7 mouse cellular contexts compared by ENCODE assay signal in genomic region chr6:4601297-4601931, GRCm38 (mm10). TPM values are rescaled to one million over a fixed set of nuclear protein-coding genes. Genes with fewer than 3 reads are reported as not detected.
DNase-seq lines count a peak whose midpoint lies in the region; ATAC-seq and TF ChIP-seq lines count a peak whose summit lies in the region.

No protein-coding gene starts in this region.

- H3K27ac ChIP-seq in embryonic facial prominence, embryonic 12.5 days: peak overlapping the region; percentile 97
- H3K27ac ChIP-seq in heart, embryonic 14.5 days (replicated peaks in 1 of 2; ENCODE audit: control insufficient read depth in 1 of 2, insufficient read depth in 1 of 2, low read depth in 2 of 2, low read length in 2 of 2): peak overlapping the region; percentile 93 to 95
- H3K27ac ChIP-seq in small intestine, adult 2 months (ENCODE audit: insufficient read depth, low read depth, low read length): 0 out of 2 replicates have a peak overlapping the region, but pooled peaks have one; percentile 3

- H3K4me1 ChIP-seq in G1E (ENCODE audit: insufficient read depth, low read depth, low read length): peaks cover 26% of the 10 kb centered on the region
- peaks cover 26% of the 10 kb centered on the region for H3K4me1 ChIP-seq in embryonic facial prominence, embryonic 12.5 days
- H3K4me1 ChIP-seq in heart, embryonic 14.5 days (ENCODE audit: control insufficient read depth in 2 of 2, insufficient read depth in 2 of 2, low read length in 2 of 2): peaks cover 5 to 20% of the 10 kb centered on the region in 2 experiments
- H3K4me1 ChIP-seq in small intestine, adult 2 months (ENCODE audit: control insufficient read depth, insufficient read depth, insufficient read length, low read length): peaks cover 3% of the 10 kb centered on the region; the same call in 1 of the 2 replicates

- peak overlapping the region; percentile 76 for H3K4me2 ChIP-seq in embryonic facial prominence, embryonic 12.5 days (replicated peaks)
- peak overlapping the region; percentile 81 for H3K4me2 ChIP-seq in heart, embryonic 14.5 days (ENCODE audit: low read length)

- no peak for ATAC-seq in G1E (ENCODE audit: extremely low read depth, insufficient number of reproducible peaks, low FRiP score, poor library complexity, severe bottlenecking)
- peak; percentile 45; the same call in 1 of the 2 replicates for ATAC-seq in embryonic facial prominence, embryonic 12.5 days (ENCODE audit: insufficient number of reproducible peaks, insufficient read depth, low FRiP score, low TSS enrichment)
- peak; percentile 71 for ATAC-seq in heart, embryonic 14.5 days (ENCODE audit: insufficient number of reproducible peaks, insufficient read depth, low FRiP score, low read depth)

- peak overlapping the region; percentile 86 for H3K4me3 ChIP-seq in G1E (ENCODE audit: low read depth, low read length)
- H3K4me3 ChIP-seq in embryonic facial prominence, embryonic 12.5 days: peak overlapping the region; percentile 73
- peak overlapping the region; percentile 84 for H3K4me3 ChIP-seq in heart, embryonic 14.5 days (ENCODE audit: control insufficient read depth in 1 of 2, insufficient read depth in 1 of 2, low read depth in 1 of 2, low read length in 2 of 2)
- H3K4me3 ChIP-seq in small intestine, adult 2 months (ENCODE audit: low read depth, low read length): peak overlapping the region; percentile 76

- peaks cover 11% of the 10 kb centered on the region for H3K36me3 ChIP-seq in G1E (replicated peaks)
- H3K36me3 ChIP-seq in embryonic facial prominence, embryonic 12.5 days: no peaks in the 10 kb centered on the region
- no peaks in the 10 kb centered on the region for H3K36me3 ChIP-seq in heart, embryonic 14.5 days (ENCODE audit: control insufficient read depth, insufficient read depth, low read length)
- H3K36me3 ChIP-seq in small intestine, adult 2 months (ENCODE audit: control insufficient read depth, insufficient read depth, low read length): no peaks in the 10 kb centered on the region

- no peaks in the 10 kb centered on the region for H3K9me3 ChIP-seq in G1E (replicated peaks)
- no peaks in the 10 kb centered on the region for H3K9me3 ChIP-seq in embryonic facial prominence, embryonic 12.5 days
- no peaks in the 10 kb centered on the region for H3K9me3 ChIP-seq in heart, embryonic 14.5 days (ENCODE audit: control insufficient read depth, low read length)

- TF ChIP-seq POLR2A in small intestine, adult 2 months (IDR thresholded peaks at IDR 0.05; ENCODE audit: low read depth, low read length): no peak

- 4% methylated on average over 42 of the region's 58 CpGs for WGBS in embryonic facial prominence, embryonic 12.5 days
- 5% methylated on average over 57 of the region's 58 CpGs for WGBS in heart, embryonic 14.5 days
- WGBS in small intestine, adult 2 months: 7% methylated on average over 52 of the region's 58 CpGs

- no peak for TF ChIP-seq CTCF in G1E (IDR thresholded peaks at IDR 0.05; ENCODE audit: low read depth, low read length)
- TF ChIP-seq CTCF in small intestine, adult 2 months (IDR thresholded peaks at IDR 0.05; ENCODE audit: extremely low read depth, insufficient read length, insufficient replicate concordance, low read depth, low read length): no peak

- H3K27me3 ChIP-seq in G1E (ENCODE audit: insufficient read depth, low read length): peaks cover 3% of the 10 kb centered on the region; the same call in 1 of the 2 replicates
- H3K27me3 ChIP-seq in embryonic facial prominence, embryonic 12.5 days: no peaks in the 10 kb centered on the region
- H3K27me3 ChIP-seq in heart, embryonic 14.5 days (ENCODE audit: control insufficient read depth, insufficient read depth, low read length): no peaks in the 10 kb centered on the region
- H3K27me3 ChIP-seq in small intestine, adult 2 months (ENCODE audit: control insufficient read depth, insufficient read depth, low read length): no peaks in the 10 kb centered on the region

- DNase-seq in G1E (ENCODE audit: low spot score): peak; percentile 68
- peak; percentile 54 for DNase-seq in adrenal gland, postnatal 14 days
- peak; percentile 46 for DNase-seq in kidney, postnatal 10 days
- peak; percentile 12 for DNase-seq in lung, postnatal 14 days

- peak overlapping the region; percentile 91 for H3K9ac ChIP-seq in embryonic facial prominence, embryonic 12.5 days
- H3K9ac ChIP-seq in heart, embryonic 14.5 days (ENCODE audit: low read length): peak overlapping the region; percentile 96

RNA-seq across cellular contexts. Expression of gene Casd1, which starts 0.8 kb away (rescaled TPM):
- total RNA-seq in G1E (2014; fragmentation: Nextera tagmentation) (32.0 and 35.0 TPM in 2 replicates), G1E (2017) (47.6 and 51.0 TPM in 2 replicates)
- polyA plus RNA-seq in G1E (2012): 8.9 and 10.9 TPM in 2 replicates
- 32.3 and 35.3 TPM in 2 replicates for total RNA-seq in adrenal gland, postnatal 14 days (2021)
- polyA plus RNA-seq in embryonic facial prominence, embryonic 12.5 days (2016; fragmentation: Nextera tagmentation; extraction: Ambion mirVana): 42.7 and 44.1 TPM in 2 replicates
- 37.6 and 40.3 TPM in 2 replicates for polyA plus RNA-seq in heart, embryonic 14.5 days (2014; fragmentation: Nextera tagmentation; extraction: Ambion mirVana)
- polyA plus RNA-seq in small intestine, adult 2 months (2012; rRNA removed): 4.5 and 4.9 TPM in 2 replicates

Comparison
In these comparisons a context has a peak if more than half of its experiments do, and no peak if none do; other contexts are left out.
1. DNase-seq: peak in every context shown above with its lines; median percentile 68 in G1E; 54 in adrenal gland, postnatal 14 days; 46 in kidney, postnatal 10 days; 12 in lung, postnatal 14 days.
2. H3K27ac ChIP-seq: peak in every context shown above with its lines; median percentile 97 in embryonic facial prominence, embryonic 12.5 days; 94 in heart, embryonic 14.5 days; 3 in small intestine, adult 2 months.